Mouse (Mus musculus): Measurements from ENCODE around the gene Rfc2.

DNA sequence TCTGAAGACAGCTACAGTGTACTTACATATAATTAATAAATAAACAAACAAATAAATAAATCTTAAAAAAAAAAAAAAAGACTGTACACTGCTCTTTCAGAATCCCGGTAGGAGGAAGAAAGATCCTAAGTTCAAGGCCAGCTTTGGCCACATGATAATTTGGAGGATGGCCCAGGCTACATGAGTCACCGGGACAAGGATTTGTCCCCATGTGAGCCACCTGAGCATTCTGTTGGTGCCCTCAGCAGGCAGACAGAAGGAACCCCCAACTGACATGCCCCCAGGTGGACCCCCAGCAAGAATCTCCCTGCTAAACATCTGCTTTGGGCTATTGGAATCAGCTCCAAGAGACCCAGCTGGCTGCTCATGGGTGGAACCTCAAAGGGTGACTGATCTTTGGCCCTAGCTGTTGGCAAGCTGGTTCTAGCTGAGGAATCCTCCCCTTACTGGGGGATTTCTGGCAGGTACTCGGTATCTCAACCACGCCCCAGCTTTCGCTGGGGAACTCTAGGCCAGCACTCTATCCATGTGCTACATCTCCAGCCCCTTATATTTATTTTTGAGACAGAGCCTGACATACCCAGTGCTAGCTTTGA lies 27.1 kb upstream of the Rfc2 start:
- TF ChIP-seq CTCF (conservative IDR thresholded peaks at IDR 0.05; ENCODE audit: low read length) = no peak
- TF ChIP-seq NANOG (IDR thresholded peaks at IDR 0.05; ENCODE audit: borderline replicate concordance, low read length) = no peak
- TF ChIP-seq POU5F1 (IDR thresholded peaks at IDR 0.05; ENCODE audit: borderline replicate concordance, low read length) = no peak

Data from E14TG2a.4 (cell line).